9 mouse cellular contexts compared by ENCODE assay signal in genomic region chr10:81335393-81336340, GRCm38 (mm10). TPM values are rescaled to one million over a fixed set of nuclear protein-coding genes. Genes with fewer than 3 reads are reported as not detected.
DNase-seq lines count a peak whose midpoint lies in the region; ATAC-seq and TF ChIP-seq lines count a peak whose summit lies in the region.
"Had no signal": no experiment of that assay in that cellular context is flagged by ENCODE, and none has a peak within 500 bp of the region (broad histone marks: within the 10 kb centered on the region; RNA-seq: fewer than 3 reads in every experiment).

No protein-coding gene starts in this region.

- H3K4me3 ChIP-seq in forebrain, embryonic 13.5 days, result no peak overlapping the region
- no peak overlapping the region for H3K4me3 ChIP-seq in forebrain, embryonic 12.5 days (replicated peaks)
- no peak overlapping the region for H3K4me3 ChIP-seq in lung, embryonic 15.5 days
- H3K4me3 ChIP-seq in lung, adult 2 months (replicated peaks; ENCODE audit: extremely low read depth, low read depth, low read length), result no peak overlapping the region
- 0 out of 2 replicates have a peak overlapping the region, but pooled peaks have one; percentile 6 for H3K4me3 ChIP-seq in intestine, embryonic 14.5 days (ENCODE audit: low read depth, low read length)
- H3K4me3 ChIP-seq in stomach, embryonic 15.5 days (replicated peaks), result no peak overlapping the region
- H3K4me3 ChIP-seq: erythroblast, embryonic 14.5 days had no signal

- TF ChIP-seq CTCF in lung, adult 2 months (IDR thresholded peaks at IDR 0.05; ENCODE audit: insufficient read depth, low read length), result no peak

- no peaks in the 10 kb centered on the region for H3K9me3 ChIP-seq in forebrain, embryonic 13.5 days (replicated peaks)
- H3K9me3 ChIP-seq in forebrain, embryonic 12.5 days, result no peaks in the 10 kb centered on the region
- H3K9me3 ChIP-seq in lung, embryonic 15.5 days, result no peaks in the 10 kb centered on the region
- no peaks in the 10 kb centered on the region for H3K9me3 ChIP-seq in intestine, embryonic 14.5 days (ENCODE audit: control insufficient read depth, low read length)
- no peaks in the 10 kb centered on the region for H3K9me3 ChIP-seq in stomach, embryonic 15.5 days

- H3K27ac ChIP-seq in forebrain, embryonic 13.5 days, result no peak overlapping the region
- no peak overlapping the region for H3K27ac ChIP-seq in forebrain, embryonic 12.5 days
- peak overlapping the region; percentile 97 for H3K27ac ChIP-seq in lung, embryonic 15.5 days
- peak overlapping the region; percentile 80 for H3K27ac ChIP-seq in intestine, embryonic 14.5 days (ENCODE audit: low read depth)
- peak overlapping the region; percentile 94 for H3K27ac ChIP-seq in stomach, embryonic 15.5 days

- no peak for ATAC-seq in forebrain, embryonic 13.5 days
- ATAC-seq in forebrain, embryonic 12.5 days (ENCODE audit: low FRiP score), result no peak
- peak; percentile 76 for ATAC-seq in lung, embryonic 15.5 days (ENCODE audit: borderline replicate concordance, extremely low read depth, low FRiP score, low TSS enrichment)
- peak; percentile 33; the same call in 1 of the 2 replicates for ATAC-seq in intestine, embryonic 14.5 days (replicated peaks; ENCODE audit: low FRiP score, low TSS enrichment, low read depth)
- ATAC-seq in stomach, embryonic 15.5 days (ENCODE audit: insufficient read depth, low FRiP score, low read depth), result peak; percentile 54

- no peak for DNase-seq in lung, adult 2 months
- DNase-seq in intestine, embryonic 14.5 days (ENCODE audit: low spot score), result no peak
- no peak for DNase-seq in left cerebral cortex, adult 11 months (ENCODE audit: low spot score)
- no peak for DNase-seq in retina, embryonic 14.5 days (ENCODE audit: low spot score)

- TF ChIP-seq POLR2A in lung, adult 2 months (IDR thresholded peaks at IDR 0.05; ENCODE audit: borderline replicate concordance, extremely low read depth, low read depth, low read length), result no peak

- 0 out of 2 replicates have a peak, but pooled peaks cover 2% of the 10 kb centered on the region for H3K4me1 ChIP-seq in forebrain, embryonic 13.5 days
- H3K4me1 ChIP-seq in forebrain, embryonic 12.5 days, result peaks cover 3% of the 10 kb centered on the region
- H3K4me1 ChIP-seq in lung, embryonic 15.5 days, result peaks cover 40% of the 10 kb centered on the region
- no peaks in the 10 kb centered on the region for H3K4me1 ChIP-seq in lung, adult 2 months (ENCODE audit: control insufficient read depth, insufficient read depth, low read length)
- H3K4me1 ChIP-seq in intestine, embryonic 14.5 days (replicated peaks; ENCODE audit: control insufficient read depth, insufficient read depth, low read length), result peaks cover 28% of the 10 kb centered on the region
- peaks cover 41% of the 10 kb centered on the region for H3K4me1 ChIP-seq in stomach, embryonic 15.5 days

- WGBS in forebrain, embryonic 13.5 days, result 42% methylated on average over 16 of the region's 19 CpGs
- 48% methylated on average over 17 of the region's 19 CpGs for WGBS in forebrain, embryonic 12.5 days
- 28% methylated on average over 15 of the region's 19 CpGs for WGBS in lung, embryonic 15.5 days
- WGBS in lung, adult 2 months, result 56% methylated on average over 19 of the region's 19 CpGs
- WGBS in intestine, embryonic 14.5 days, result 43% methylated on average over 19 of the region's 19 CpGs
- 34% methylated on average over 16 of the region's 19 CpGs for WGBS in stomach, embryonic 15.5 days

- no peaks in the 10 kb centered on the region for H3K36me3 ChIP-seq in forebrain, embryonic 13.5 days (ENCODE audit: poor library complexity, severe bottlenecking)
- H3K36me3 ChIP-seq in forebrain, embryonic 12.5 days (replicated peaks), result no peaks in the 10 kb centered on the region
- no peaks in the 10 kb centered on the region for H3K36me3 ChIP-seq in lung, embryonic 15.5 days
- H3K36me3 ChIP-seq in intestine, embryonic 14.5 days (ENCODE audit: control insufficient read depth, insufficient read depth, low read length), result no peaks in the 10 kb centered on the region
- H3K36me3 ChIP-seq in stomach, embryonic 15.5 days, result no peaks in the 10 kb centered on the region

- no peak overlapping the region for H3K4me2 ChIP-seq in forebrain, embryonic 13.5 days
- no peak overlapping the region for H3K4me2 ChIP-seq in forebrain, embryonic 12.5 days
- peak overlapping the region; percentile 34; the same call in 1 of the 2 replicates for H3K4me2 ChIP-seq in lung, embryonic 15.5 days
- H3K4me2 ChIP-seq in intestine, embryonic 14.5 days (ENCODE audit: low read length), result peak overlapping the region; percentile 31; the same call in 1 of the 2 replicates
- peak overlapping the region; percentile 40 for H3K4me2 ChIP-seq in stomach, embryonic 15.5 days

- peak overlapping the region; percentile 16; the same call in 1 of the 2 replicates for H3K9ac ChIP-seq in forebrain, embryonic 13.5 days
- H3K9ac ChIP-seq in forebrain, embryonic 12.5 days, result no peak overlapping the region
- peak overlapping the region; percentile 22; the same call in 1 of the 2 replicates for H3K9ac ChIP-seq in lung, embryonic 15.5 days
- peak overlapping the region; percentile 11; the same call in 1 of the 2 replicates for H3K9ac ChIP-seq in intestine, embryonic 14.5 days (ENCODE audit: low read length)
- H3K9ac ChIP-seq in stomach, embryonic 15.5 days, result no peak overlapping the region

- peaks cover 51% of the 10 kb centered on the region for H3K27me3 ChIP-seq in forebrain, embryonic 13.5 days
- H3K27me3 ChIP-seq in forebrain, embryonic 12.5 days, result peaks cover 52% of the 10 kb centered on the region
- H3K27me3 ChIP-seq in lung, embryonic 15.5 days, result peaks cover 14% of the 10 kb centered on the region
- peaks cover 9% of the 10 kb centered on the region; the same call in 1 of the 2 replicates for H3K27me3 ChIP-seq in intestine, embryonic 14.5 days (replicated peaks; ENCODE audit: control insufficient read depth, insufficient read depth, low read length)
- 0 out of 2 replicates have a peak, but pooled peaks cover 14% of the 10 kb centered on the region for H3K27me3 ChIP-seq in stomach, embryonic 15.5 days (replicated peaks)

RNA-seq across cellular contexts. Expression of gene Tbxa2r, which starts 7.1 kb away (rescaled TPM):
- polyA plus RNA-seq in forebrain, embryonic 13.5 days (2015; fragmentation: Nextera tagmentation; extraction: Ambion mirVana), result 2.6 and 3.8 TPM in 2 replicates
- 2.1 and 2.9 TPM in 2 replicates for polyA plus RNA-seq in forebrain, embryonic 12.5 days (2016; fragmentation: Nextera tagmentation; extraction: Ambion mirVana)
- 17.8 and 18.3 TPM in 2 replicates for polyA plus RNA-seq in lung, embryonic 15.5 days (2015; fragmentation: Nextera tagmentation; extraction: Ambion mirVana)
- polyA plus RNA-seq in lung, adult 2 months (2012; rRNA removed), result 39.9 and 44.0 TPM in 2 replicates
- 22.3 and 23.6 TPM in 2 replicates for polyA plus RNA-seq in intestine, embryonic 14.5 days (2014; fragmentation: Nextera tagmentation; extraction: Ambion mirVana)
- polyA plus RNA-seq in stomach, embryonic 15.5 days (2015; fragmentation: Nextera tagmentation; extraction: Ambion mirVana), result 23.5 and 25.3 TPM in 2 replicates

RNA-seq across cellular contexts. Expression of gene Gipc3, which starts 7.4 kb away (rescaled TPM):
- not detected in 2 replicates for polyA plus RNA-seq in forebrain, embryonic 13.5 days (2015; fragmentation: Nextera tagmentation; extraction: Ambion mirVana)
- 0.08 TPM in 1 of 2 replicates, not detected in the other for polyA plus RNA-seq in forebrain, embryonic 12.5 days (2016; fragmentation: Nextera tagmentation; extraction: Ambion mirVana)
- polyA plus RNA-seq in lung, embryonic 15.5 days (2015; fragmentation: Nextera tagmentation; extraction: Ambion mirVana), result 0.07 and 0.10 TPM in 2 replicates
- 10.3 and 11.2 TPM in 2 replicates for polyA plus RNA-seq in lung, adult 2 months (2012; rRNA removed)
- 0.07 and 0.11 TPM in 2 replicates for polyA plus RNA-seq in intestine, embryonic 14.5 days (2014; fragmentation: Nextera tagmentation; extraction: Ambion mirVana)
- polyA plus RNA-seq in stomach, embryonic 15.5 days (2015; fragmentation: Nextera tagmentation; extraction: Ambion mirVana), result 0.04 and 0.12 TPM in 2 replicates

RNA-seq across cellular contexts. Expression of gene Hmg20b, which starts 14.6 kb away (rescaled TPM):
- 60.6 and 61.1 TPM in 2 replicates for polyA plus RNA-seq in forebrain, embryonic 13.5 days (2015; fragmentation: Nextera tagmentation; extraction: Ambion mirVana)
- polyA plus RNA-seq in forebrain, embryonic 12.5 days (2016; fragmentation: Nextera tagmentation; extraction: Ambion mirVana), result 92.6 and 97.1 TPM in 2 replicates
- 91.2 and 92.5 TPM in 2 replicates for polyA plus RNA-seq in lung, embryonic 15.5 days (2015; fragmentation: Nextera tagmentation; extraction: Ambion mirVana)
- 106 and 134 TPM in 2 replicates for polyA plus RNA-seq in lung, adult 2 months (2012; rRNA removed)
- polyA plus RNA-seq in intestine, embryonic 14.5 days (2014; fragmentation: Nextera tagmentation; extraction: Ambion mirVana), result 85.0 and 86.8 TPM in 2 replicates
- polyA plus RNA-seq in stomach, embryonic 15.5 days (2015; fragmentation: Nextera tagmentation; extraction: Ambion mirVana), result 78.8 and 79.1 TPM in 2 replicates

RNA-seq across cellular contexts. Expression of gene Cactin, which starts 14.8 kb away (rescaled TPM):
- polyA plus RNA-seq in forebrain, embryonic 13.5 days (2015; fragmentation: Nextera tagmentation; extraction: Ambion mirVana), result 39.9 and 42.0 TPM in 2 replicates
- 60.8 and 61.8 TPM in 2 replicates for polyA plus RNA-seq in forebrain, embryonic 12.5 days (2016; fragmentation: Nextera tagmentation; extraction: Ambion mirVana)
- polyA plus RNA-seq in lung, embryonic 15.5 days (2015; fragmentation: Nextera tagmentation; extraction: Ambion mirVana), result 48.4 and 49.9 TPM in 2 replicates
- 30.5 and 36.7 TPM in 2 replicates for polyA plus RNA-seq in lung, adult 2 months (2012; rRNA removed)
- 26.0 and 27.7 TPM in 2 replicates for polyA plus RNA-seq in intestine, embryonic 14.5 days (2014; fragmentation: Nextera tagmentation; extraction: Ambion mirVana)
- polyA plus RNA-seq in stomach, embryonic 15.5 days (2015; fragmentation: Nextera tagmentation; extraction: Ambion mirVana), result 40.5 and 40.9 TPM in 2 replicates

RNA-seq across cellular contexts. Expression of gene Mfsd12, which starts 21.6 kb away (rescaled TPM):
- 6.3 and 6.8 TPM in 2 replicates for polyA plus RNA-seq in forebrain, embryonic 13.5 days (2015; fragmentation: Nextera tagmentation; extraction: Ambion mirVana)
- 8.2 and 8.4 TPM in 2 replicates for polyA plus RNA-seq in forebrain, embryonic 12.5 days (2016; fragmentation: Nextera tagmentation; extraction: Ambion mirVana)
- polyA plus RNA-seq in lung, embryonic 15.5 days (2015; fragmentation: Nextera tagmentation; extraction: Ambion mirVana), result 17.6 and 20.4 TPM in 2 replicates
- 33.3 and 39.9 TPM in 2 replicates for polyA plus RNA-seq in lung, adult 2 months (2012; rRNA removed)
- polyA plus RNA-seq in intestine, embryonic 14.5 days (2014; fragmentation: Nextera tagmentation; extraction: Ambion mirVana), result 4.8 and 6.9 TPM in 2 replicates
- polyA plus RNA-seq in stomach, embryonic 15.5 days (2015; fragmentation: Nextera tagmentation; extraction: Ambion mirVana), result 12.8 and 13.6 TPM in 2 replicates

Comparison
In these comparisons a context has a peak if more than half of its experiments do, and no peak if none do; other contexts are left out.
1. H3K9ac ChIP-seq: peak in forebrain, embryonic 13.5 days (single experiment), lung, embryonic 15.5 days (single experiment) and intestine, embryonic 14.5 days (single experiment); none in forebrain, embryonic 12.5 days (single experiment) and stomach, embryonic 15.5 days (single experiment).
2. RNA of gene Gipc3, which starts 7.4 kb away (polyA plus RNA-seq): 10.3 to 11.2 TPM in lung, adult 2 months; 0.07 to 0.10 TPM in lung, embryonic 15.5 days, 0.07 to 0.11 TPM in intestine, embryonic 14.5 days, 0.04 to 0.12 TPM in stomach, embryonic 15.5 days, 0.08 TPM in forebrain, embryonic 12.5 days and not detected in forebrain, embryonic 13.5 days; every median in the first group is over 10 times any median in the second.
3. ATAC-seq: peak in lung, embryonic 15.5 days (single experiment), intestine, embryonic 14.5 days (single experiment) and stomach, embryonic 15.5 days (single experiment); none in forebrain, embryonic 13.5 days (single experiment) and forebrain, embryonic 12.5 days (single experiment).
4. H3K27ac ChIP-seq: peak in lung, embryonic 15.5 days (single experiment), intestine, embryonic 14.5 days (single experiment) and stomach, embryonic 15.5 days (single experiment); none in forebrain, embryonic 13.5 days (single experiment) and forebrain, embryonic 12.5 days (single experiment).
5. H3K4me2 ChIP-seq: peak in lung, embryonic 15.5 days (single experiment), intestine, embryonic 14.5 days (single experiment) and stomach, embryonic 15.5 days (single experiment); none in forebrain, embryonic 13.5 days (single experiment) and forebrain, embryonic 12.5 days (single experiment).